Mouse (Mus musculus) heart, postnatal 4 days (tissue): Measurements from ENCODE around the gene P2ry12. TPM values are rescaled to one million over a fixed set of nuclear protein-coding genes. Genes with fewer than 3 reads are reported as not detected.

Experiments used
- DNase-seq: peaks from one replicate; pipeline ENCODE4 v3.0.0; 2021
- total RNA-seq, 2 experiments: library from RNA; stranded (reverse); gene quantifications; 2 replicates each; pipeline ENCODE4 v1.2.3; 2021

P2ry12 gene
- 1 to 10 TPM; 1.7 to 2.4 TPM for total RNA-seq

DNA sequence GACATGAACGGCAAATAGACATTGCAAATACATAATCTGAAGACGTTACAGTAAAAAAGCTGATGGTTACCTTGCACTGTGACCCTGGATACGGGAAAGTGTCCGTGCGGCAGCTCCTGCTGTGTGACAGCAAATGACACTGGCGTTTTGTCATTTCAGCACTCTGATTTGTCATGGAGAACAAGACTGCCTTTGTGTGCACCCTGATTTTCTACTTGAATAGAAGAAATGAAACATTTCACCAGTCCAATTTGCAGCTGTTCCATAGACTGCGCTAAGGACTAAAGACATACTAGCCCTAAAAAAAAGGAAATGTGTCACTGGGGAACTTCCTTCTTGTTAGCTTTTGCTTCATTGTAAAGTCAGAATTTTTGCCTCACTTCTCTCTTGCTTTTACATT, at the start of gene P2ry12:
P2ry12 (minus strand) TSS at position 168 of the 400 bp plus-strand sequence.
- DNase-seq, result no peak

- DNase-seq, result no peak
Measured at GRCm38 (mm10) chr3:59305518-59305917, 42.8 kb upstream of the P2ry12 start.

GRCm38 (mm10) chr3:59304944-59305343, 42.3 kb upstream of the P2ry12 start:
- no peak for DNase-seq

DNA sequence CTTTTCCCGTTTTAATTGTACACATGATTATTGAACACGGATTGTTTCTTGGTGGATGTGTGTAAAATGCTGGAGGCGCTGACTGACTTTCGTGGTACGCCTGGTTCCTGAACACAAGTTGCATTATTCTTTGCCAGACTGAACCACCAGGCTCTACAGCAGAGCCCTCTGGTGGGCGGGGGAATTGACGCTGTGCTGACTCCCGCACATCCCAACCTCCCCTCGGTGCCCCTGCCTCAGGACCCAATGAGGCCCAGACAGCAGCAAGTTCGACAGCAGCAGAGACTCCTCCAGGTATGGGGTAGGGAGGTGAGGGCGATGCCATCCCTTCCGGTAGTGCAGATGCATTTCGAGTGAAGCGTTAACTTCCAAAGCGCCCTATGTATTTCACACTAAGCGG, 35.0 kb upstream of the P2ry12 start:
- no peak for DNase-seq

DNA sequence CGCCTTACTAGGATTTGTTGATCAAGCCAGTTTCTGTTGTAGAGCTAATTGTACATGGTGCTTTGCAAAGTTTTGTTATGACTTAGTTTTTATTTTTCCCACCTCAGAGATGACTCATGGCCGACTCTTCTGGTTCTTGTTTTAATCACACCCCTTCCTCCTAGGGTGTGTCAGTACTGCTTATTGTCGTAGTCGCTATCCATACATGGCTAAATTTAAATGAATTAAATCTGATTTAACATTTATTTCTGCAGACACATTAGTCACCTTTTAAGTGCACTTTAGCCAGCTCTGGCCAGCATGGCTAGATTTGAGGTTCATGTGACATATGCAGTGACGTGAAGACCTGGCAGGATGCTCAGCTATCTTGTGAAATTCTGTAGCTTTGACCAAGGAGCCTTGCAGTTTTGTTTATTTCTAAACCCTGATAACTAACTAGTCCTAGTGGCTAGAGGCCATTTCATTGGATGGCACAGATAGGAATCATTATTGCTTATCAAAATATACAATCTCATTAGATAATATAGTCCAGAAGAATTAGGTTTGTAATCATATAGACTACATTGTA, 34.0 kb upstream of the P2ry12 start:
- no peak for DNase-seq

DNA sequence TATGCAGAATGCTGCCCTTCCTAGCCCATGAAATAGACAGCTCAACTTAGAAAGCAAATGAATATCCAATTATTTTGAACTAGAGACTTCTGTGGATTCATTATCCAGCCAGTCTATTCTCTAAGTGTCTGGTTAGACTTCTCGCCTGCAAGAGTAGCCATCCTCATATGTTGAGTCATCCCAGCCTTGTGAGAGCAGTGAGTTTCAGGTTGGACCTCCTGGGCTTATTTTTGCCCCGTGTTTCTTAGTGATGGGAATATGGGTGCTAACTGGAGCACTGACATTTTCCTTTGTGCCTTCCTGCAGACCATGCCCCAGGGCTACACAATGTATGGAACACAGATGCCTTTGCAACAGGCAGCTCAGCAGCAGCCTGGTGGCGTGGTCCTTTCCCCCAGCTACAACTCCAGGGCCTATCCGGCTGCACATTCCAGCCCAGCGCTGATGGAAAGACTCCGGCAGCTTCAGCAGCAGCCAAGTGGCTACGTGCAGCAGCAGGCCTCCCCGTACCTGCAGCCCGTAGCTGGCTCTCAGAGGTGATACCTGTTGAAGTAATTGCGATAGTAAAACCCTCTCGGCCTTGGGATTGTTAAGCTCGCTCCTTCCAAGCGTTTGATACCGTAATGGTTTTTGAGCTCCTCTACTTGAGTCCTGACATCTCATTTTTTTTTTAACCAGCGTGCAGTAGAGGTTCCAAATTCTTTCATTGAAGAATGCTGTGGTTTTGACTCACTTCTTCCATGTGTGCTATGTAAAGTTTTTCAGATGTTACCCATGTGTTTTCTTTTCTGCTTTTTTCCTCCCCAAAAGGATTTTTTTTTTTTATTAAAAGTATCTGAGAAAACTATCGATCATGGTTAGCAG, 33.3 kb upstream of the P2ry12 start:
- DNase-seq, result no peak

DNA sequence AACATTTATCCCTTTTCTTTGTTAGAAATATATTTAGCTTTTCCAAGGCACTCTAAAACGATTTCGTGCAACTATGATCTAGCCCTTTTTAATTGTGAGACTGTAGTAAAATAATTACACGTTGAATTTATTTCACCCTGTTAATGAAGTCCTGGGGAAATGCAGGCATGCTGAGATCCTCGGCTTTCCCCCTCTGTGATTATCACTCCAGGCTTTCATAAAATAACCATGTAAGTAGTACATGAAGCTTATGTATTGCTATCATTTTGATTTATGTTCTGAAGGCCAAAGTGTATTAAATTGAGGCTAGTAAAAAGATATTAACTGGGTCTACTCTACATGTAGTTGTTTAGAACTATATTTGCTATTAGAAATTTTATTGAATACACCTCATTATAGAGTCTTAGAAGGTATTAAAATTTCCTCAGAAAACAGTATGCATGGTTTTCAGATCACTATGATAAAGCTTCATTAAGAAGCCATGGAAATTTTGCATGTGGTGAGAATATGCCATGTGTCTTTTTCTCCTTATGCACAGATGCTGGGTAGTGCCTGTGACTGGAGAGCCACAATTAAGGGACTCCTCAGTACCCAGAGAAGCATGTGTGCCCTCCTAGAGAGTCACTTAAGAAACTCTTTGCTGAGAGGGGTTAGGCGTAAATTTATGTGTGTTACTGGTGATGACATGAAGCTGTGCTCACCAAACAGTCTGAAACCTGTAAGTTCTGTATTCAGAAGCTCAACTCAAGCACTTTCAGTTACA, 30.9 kb upstream of the P2ry12 start:
- no peak for DNase-seq

DNA sequence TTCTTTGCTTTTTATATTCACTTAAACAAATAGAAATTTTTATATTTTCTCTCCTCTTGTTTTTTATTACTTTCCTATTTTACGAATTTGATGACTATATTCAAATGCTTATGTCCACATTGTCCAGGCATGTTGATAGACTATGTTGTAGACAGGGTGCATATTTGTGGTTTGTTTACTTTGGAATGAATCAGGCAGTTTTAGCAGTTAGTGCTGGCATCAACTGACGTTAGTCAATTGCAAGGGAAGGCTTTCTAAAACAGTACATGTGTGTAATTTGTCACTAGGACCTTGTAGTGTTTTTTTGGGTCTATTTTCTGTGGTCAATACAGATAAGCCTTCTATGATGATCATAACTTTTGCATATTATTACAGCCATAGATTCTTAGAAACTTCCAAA, 27.9 kb upstream of the P2ry12 start:
- DNase-seq, result no peak

DNA sequence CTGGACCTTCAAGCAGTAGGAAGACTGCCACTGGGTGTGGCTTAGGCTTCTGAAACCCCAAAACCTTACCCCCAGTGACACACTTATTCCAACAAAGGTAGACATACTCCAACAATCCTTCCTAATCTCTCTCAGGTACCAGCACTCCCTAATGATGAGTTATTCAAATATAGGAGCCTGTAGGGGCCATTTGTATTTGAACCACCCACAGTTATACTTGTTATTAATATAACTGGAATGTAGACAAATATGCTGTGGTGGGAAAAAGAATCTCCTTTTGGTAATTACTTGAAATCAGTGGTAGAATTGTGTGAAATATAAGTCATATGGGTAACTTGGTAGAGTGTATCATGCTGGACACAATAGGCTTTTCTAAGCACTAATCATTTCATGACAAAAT, 15.9 kb upstream of the P2ry12 start:
- no peak for DNase-seq

GRCm38 (mm10) chr3:59278254-59278533, 15.5 kb upstream of the P2ry12 start:
- no peak for DNase-seq

DNA sequence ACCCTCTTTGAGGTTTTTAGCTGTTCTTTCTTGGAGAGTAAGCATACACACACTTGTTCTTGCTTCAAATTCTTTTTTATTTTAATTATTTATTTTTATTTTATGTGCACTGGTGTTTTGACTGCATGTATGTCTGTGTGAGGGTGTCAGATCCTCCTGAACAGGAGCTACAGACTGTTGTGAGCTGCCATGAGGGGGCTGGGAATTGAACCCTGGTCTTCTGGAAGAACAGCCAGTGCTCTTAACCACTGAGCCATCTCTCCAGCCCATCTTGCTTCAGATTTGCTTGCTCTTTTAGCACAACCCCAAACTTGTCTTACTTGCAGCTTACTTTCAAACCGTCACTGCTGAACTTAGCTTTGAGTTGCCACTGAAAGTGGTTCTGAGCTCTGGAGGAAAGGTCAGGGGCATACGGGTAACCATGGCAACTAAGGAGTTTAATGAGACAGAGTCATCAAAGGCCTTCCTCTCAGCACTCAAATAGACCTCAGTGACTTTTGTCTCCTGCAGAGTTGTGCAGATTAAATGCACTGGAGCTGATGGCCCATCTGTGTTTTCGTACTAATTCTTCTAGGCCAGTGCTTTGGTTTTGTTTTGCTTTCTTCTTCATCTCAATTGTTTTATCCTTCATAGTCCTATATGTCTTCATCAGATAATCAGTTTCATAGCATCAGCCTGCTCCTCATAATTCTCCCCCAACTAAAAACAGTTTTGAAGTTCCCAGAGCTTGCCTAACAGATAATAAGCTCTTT, 15.0 kb upstream of the P2ry12 start:
- DNase-seq, result no peak

DNA sequence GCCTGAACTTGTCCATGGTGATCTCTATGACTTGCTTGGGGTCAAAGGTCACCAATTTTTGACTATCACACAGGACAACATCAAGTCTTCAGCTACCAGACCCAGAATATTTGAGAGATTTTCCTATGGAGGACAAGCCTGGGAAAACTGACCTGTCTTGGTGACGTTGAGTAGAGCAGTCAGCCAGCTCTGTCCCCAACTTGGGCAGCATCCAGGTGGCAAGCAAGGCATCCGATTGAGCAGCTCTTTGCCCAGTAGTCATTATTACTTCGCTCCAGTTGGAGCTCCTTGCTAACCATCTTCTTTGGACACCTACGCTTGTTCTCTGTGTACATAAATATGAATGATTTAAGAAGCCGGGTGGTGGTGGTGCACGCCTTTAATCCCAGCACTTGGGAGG, 8.1 kb upstream of the P2ry12 start:
- DNase-seq, result no peak

DNA sequence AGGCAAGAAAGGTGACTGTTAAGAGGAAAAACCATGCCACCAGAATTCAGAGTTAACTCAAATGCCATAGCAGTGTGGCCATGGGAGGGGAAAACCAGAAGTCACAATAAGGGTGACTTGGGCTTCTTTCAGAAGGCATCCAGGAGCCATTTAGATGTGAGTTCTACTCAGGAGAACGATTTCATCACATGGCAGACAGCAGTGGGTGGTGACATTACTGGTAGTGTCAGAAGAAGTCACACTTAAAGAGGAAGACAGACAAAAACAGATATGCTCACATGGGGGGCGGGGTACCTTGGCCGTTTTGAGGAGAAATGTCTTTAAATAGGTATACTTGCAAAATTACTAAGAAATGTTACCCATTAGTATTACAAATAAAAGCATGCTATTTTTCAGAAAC, 1.3 kb upstream of the P2ry12 start:
- DNase-seq, result no peak

DNA sequence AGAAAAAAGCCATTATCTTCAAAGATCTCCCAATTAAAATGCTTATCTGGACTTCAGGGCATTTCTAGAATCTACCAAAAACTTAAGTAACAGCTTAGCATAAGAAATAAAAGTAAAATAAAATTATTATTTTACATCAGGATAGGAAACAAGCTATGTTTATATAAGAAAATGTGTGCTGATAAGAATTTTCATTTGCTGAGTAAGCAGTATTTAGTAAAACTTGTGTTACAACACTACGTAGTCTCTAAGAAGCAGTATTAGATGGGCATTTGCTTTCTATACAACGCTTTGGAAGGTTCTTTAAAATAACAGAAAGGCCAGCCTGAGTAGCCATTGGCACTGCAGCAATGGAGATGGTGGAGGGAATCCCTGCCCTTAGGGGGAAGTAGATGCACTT, 746 bp upstream of the P2ry12 start:
- no peak for DNase-seq

DNA sequence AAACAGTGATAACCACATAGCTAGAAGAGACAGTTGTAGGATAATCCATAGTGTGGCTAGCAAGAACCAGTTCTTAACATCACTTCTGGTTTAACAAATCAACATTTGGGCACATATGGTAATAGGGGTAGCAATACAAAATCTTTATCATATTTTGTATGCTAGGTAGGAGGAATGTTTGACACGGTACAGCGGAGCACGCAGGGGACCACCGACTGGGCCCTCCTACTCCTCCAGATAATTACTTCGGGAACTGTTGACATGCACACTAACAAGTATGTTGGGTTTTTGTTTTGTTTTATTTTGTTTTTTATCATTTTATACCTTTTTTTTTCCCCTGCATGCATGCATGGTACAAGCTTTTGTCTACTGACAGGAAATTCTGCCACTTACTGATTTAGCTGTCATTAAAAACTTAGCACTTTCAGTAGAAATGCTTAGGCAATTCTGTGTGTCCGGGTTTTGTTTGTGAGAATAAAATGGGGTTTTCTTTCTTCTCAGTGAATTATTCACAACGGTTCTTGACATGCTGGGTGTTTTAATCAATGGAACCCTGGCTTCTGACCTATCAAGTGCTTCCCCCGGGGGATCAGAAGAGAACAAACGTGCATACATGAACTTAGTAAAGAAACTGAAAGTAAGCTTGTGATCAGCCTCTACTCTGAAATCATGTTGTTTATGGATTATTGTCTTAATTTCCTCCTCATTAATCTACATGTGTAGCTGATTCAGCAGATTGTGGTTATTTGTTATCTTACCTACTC, 780 bp downstream of the P2ry12 start:
- no peak for DNase-seq

- DNase-seq, result no peak
Measured at GRCm38 (mm10) chr3:59260745-59261144, 1.9 kb downstream of the P2ry12 start.

DNA sequence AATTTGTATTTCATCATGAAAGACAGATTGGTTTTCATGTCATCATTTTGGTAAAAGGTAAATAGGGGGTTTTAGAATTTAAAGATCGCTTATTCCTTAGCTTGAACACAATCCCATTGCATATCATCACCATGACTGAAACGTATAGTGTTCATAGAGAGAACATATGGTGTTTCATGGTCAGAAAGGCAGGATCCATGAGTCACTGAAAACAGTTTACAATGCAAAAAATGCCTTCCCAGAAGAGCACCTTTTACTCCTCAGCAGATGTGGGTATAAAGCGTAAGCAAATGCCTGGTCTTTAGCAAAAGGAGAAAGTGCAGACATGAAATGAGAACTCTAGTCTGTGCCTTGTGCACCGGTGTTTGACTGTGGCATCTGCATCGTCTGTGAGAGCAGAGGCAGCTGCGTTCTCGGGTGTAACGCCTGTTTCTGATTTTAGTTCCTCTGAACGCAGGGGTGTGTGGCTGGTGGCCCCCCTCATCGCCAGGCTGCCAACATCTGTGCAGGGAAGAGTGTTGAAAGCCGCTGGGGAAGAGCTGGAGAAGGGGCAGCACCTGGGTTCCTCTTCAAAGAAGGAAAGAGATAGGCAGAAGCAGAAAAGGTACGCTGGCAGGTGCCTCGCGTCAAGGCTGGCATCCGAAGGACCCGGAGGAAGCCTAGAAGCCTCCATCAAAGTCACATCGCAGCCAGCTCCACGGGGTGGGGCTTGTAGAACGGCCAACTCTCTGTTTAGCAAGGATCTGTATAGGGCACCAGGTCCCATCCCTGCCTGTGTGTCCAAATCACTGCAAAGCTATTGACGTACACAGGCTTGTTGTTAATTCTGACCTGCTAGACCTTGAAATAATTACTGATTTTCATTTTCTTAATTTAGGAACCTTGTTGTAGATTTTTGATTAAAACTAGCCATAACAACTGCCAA, 4.7 kb downstream of the P2ry12 start:
- no peak for DNase-seq

DNA sequence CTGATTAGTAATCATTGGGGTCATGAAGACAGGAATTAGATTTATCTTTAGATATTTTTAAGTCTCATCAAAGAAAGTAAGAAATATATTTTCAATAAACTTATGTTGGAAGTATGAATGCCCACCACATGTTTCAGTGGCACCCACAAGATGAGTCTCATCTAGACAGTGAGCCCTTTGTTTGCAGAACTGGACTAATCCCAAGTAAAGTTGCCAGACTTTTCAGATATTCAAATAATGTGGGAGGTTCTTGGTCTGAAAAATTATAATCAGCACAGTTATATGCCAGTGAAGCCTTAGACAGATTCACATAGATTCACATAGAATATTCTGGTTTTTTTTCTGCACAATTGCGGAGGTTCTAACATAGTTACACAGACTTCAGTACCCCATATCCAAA, 12.2 kb downstream of the P2ry12 start:
- no peak for DNase-seq

DNA sequence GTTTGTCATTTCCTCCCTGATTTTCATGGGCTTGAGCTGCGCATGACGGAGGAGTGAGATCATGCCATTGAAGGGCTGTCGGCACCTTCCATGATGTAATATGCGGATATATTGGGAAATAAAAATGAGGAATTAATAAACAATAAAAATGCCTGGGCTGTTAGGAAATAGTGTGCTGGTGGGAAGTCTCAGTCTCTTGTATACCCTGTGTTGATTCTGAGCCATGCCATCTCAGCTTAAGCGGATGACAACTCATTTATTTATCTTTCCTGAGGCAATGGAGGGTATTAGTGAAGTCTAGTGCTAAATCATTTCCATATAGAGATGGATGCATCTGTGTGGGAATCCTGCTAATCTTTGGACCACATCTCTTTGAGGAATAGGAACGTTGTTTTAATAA, 14.6 kb downstream of the P2ry12 start:
- DNase-seq, result no peak

DNA sequence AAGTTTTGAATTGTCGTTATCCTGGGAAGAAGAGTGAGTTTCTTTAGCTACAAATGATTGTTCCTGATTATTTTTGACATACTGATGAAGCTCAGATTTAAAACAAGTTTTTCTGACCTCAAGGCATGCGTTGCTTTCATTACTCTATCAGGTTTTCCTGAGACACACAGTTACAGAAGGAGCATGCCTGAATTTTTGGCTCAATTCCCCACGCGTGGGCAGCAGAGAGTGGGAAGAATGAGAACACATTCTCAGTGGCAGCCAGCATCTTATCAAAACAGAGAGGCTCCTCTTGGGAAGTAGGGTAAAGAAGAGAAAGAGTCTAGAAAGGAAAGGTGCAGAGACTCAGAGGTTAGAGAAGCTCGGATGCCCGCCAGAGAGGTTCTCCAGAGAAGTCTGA, 19.3 kb downstream of the P2ry12 start:
- peak; percentile 59 for DNase-seq

GRCm38 (mm10) chr3:59234878-59235277, 27.8 kb downstream of the P2ry12 start:
- DNase-seq, result no peak
